Mouse (Mus musculus) heart, embryonic 12.5 days (tissue): ENCODE data around the gene Arf3. TPM values are rescaled to one million over a fixed set of nuclear protein-coding genes. Genes with fewer than 3 reads are reported as not detected.

Experiments
- ATAC-seq: fragments of 200-750 bp; cut with Nextera tagmentation; 2 replicates; pipeline ENCODE4 v1.8.0; 2017; ENCODE audit warnings: moderate TSS enrichment, moderate library complexity; ENCODE audit not compliant: insufficient number of reproducible peaks, low FRiP score
- H3K27ac ChIP-seq: fragments of 300-500 bp; sonication (generic); 2 replicates; pipeline ENCODE4 v1.5.1; 2016; ENCODE audit warnings: mild to moderate bottlenecking, moderate library complexity; ENCODE audit not compliant: poor library complexity, severe bottlenecking
- H3K27me3 ChIP-seq: fragments of 300-500 bp; sonication (generic); replicated peaks from 2 replicates; pipeline ENCODE4 v1.6.1; 2016; ENCODE audit warnings: mild to moderate bottlenecking, moderate library complexity
- H3K36me3 ChIP-seq: fragments of 300-500 bp; sonication (generic); 2 replicates; pipeline ENCODE4 v1.6.1; 2016; ENCODE audit warnings: mild to moderate bottlenecking, moderate library complexity
- H3K4me1 ChIP-seq: fragments of 300-500 bp; sonication (generic); replicated peaks from 2 replicates; pipeline ENCODE4 v1.6.1; 2016; ENCODE audit warnings: mild to moderate bottlenecking
- H3K4me2 ChIP-seq: fragments of 300-500 bp; sonication (generic); 2 replicates; pipeline ENCODE4 v1.6.1; 2016; ENCODE audit warnings: mild to moderate bottlenecking, moderate library complexity
- H3K4me3 ChIP-seq: fragments of 300-500 bp; sonication (generic); 2 replicates; pipeline ENCODE4 v1.5.1; 2016; ENCODE audit warnings: mild to moderate bottlenecking
- H3K9ac ChIP-seq: fragments of 300-500 bp; sonication (generic); 2 replicates; pipeline ENCODE4 v1.6.1; 2016; ENCODE audit warnings: mild to moderate bottlenecking, moderate library complexity
- H3K9me3 ChIP-seq: fragments of 300-500 bp; sonication (generic); replicated peaks from 2 replicates; pipeline ENCODE4 v1.6.1; 2016; ENCODE audit warnings: mild to moderate bottlenecking, moderate library complexity
- WGBS: fragments of 180-500 bp; shearing (Covaris S2); methylation state at CpG from one replicate; pipeline ENCODE4 v1.1.7; 2016; 5-methylcytosine and 5-hydroxymethylcytosine counted together
- polyA plus RNA-seq: library from polyadenylated mRNA; unstranded; fragments of >200 nt; fragmentation: Nextera tagmentation; extraction: Ambion mirVana; gene quantifications from 2 replicates; pipeline ENCODE4 v1.2.1, GENCODE M21; 2016

Arf3 gene
- polyA plus RNA-seq, 1 experiment from 2014 or later, result 46.3 TPM

DNA sequence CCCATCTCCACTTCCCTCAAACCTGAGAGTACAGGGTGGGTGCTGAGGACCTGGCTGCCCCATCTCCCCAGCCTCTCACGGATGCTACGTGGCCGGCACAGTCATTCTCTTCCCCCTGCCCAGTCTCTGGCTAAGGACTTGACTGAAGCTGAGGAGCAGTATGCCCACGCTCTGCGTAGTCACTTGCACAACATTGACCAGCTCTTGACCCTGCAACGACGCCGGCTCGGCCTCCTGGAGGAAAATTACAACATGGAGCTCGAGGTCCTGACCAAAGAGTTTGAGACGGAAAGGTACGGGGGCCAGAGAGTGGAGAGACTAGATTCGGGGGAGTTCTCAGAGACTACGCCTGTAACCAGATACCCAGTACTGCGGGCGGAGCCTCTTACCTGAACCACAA is 45.7 kb downstream of the Arf3 start:
- Histone ChIP-seq H3K4me3 (no peak overlapping the region), H3K4me2 (no peak overlapping the region), H3K27me3 (peaks cover 18% of the 10 kb centered on the region), H3K27ac (no peak overlapping the region), H3K4me1 (peaks cover 5% of the 10 kb centered on the region), H3K36me3 (no peaks in the 10 kb centered on the region), H3K9me3 (no peaks in the 10 kb centered on the region), H3K9ac (no peak overlapping the region)
- 57% methylated on average over 16 of the region's 16 CpGs for WGBS
- ATAC-seq, result no peak

DNA sequence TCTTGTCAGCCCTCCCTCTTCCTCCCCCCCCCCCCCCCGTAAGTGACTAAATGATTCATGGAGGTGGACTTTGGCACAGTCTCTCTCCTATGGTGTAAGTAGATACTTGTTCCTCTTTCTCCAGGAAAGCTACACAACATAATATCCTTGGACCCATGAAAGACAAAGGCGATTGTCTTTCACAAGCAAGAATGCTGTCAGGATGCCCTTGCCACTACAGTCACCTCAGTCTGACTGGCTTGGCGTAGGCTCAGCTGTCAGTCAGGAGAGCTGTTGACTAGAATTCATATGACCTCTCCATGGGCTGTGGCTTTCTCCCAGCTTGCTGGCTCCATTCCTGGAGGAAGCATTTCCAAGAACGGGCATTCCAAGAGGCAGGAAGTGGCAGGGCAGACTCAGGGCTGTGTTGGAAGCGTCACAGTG is 48.8 kb downstream of the Arf3 start:
- Histone ChIP-seq H3K4me2 (no peak overlapping the region), H3K27ac (no peak overlapping the region)

DNA sequence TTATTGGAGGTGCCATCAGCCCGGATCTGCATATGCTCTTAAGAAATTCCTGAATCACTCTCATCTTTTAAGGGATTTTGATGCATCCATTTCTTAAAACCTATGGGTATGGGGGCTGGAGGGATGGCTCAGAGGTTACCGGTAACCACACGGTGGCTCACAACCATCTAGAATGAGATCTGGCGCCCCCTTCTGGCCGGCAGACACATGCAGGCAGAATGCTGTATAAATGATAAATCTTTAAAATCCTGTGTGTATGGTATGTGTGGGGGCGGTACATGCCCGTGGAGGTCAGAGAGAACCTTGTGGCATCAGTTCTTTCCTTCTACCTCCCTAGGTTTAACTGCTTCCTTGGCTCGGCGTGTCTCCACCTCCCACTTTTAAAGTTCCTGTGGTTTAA is 52.6 kb downstream of the Arf3 start:
- ATAC-seq, result no peak
- H3K27me3 ChIP-seq, result peaks cover 27% of the 10 kb centered on the region
- no peaks in the 10 kb centered on the region for H3K36me3 ChIP-seq
- H3K9me3 ChIP-seq, result no peaks in the 10 kb centered on the region
- no peak overlapping the region for H3K9ac ChIP-seq
- H3K4me2 ChIP-seq, result no peak overlapping the region
- H3K4me1 ChIP-seq, result peaks cover 8% of the 10 kb centered on the region
- no peak overlapping the region for H3K27ac ChIP-seq
- WGBS, result 15% methylated on average over 9 of the region's 9 CpGs
- H3K4me3 ChIP-seq, result no peak overlapping the region

More for the DNA sequence above, 48.8 kb downstream of the Arf3 start:
- ATAC-seq, result no peak
- Histone ChIP-seq H3K27me3 (peaks cover 5% of the 10 kb centered on the region; the same call in 1 of the 2 replicates), H3K9me3 (no peaks in the 10 kb centered on the region), H3K4me3 (no peak overlapping the region), H3K9ac (no peak overlapping the region), H3K36me3 (no peaks in the 10 kb centered on the region), H3K4me1 (peaks cover 8% of the 10 kb centered on the region)
- 50% methylated on average over 5 of the region's 5 CpGs for WGBS

- Histone ChIP-seq H3K9ac (0 out of 2 replicates have a peak within 1 kb of the TSS, but pooled peaks have one; percentile 7), H3K36me3 (no peaks in the 10 kb centered on the region), H3K4me3 (peak within 1 kb of the TSS; percentile 43), H3K27me3 (peaks cover 51% of the 10 kb centered on the region), H3K4me2 (peak within 1 kb of the TSS; percentile 63), H3K27ac (no peak within 1 kb of the TSS), H3K4me1 (peaks cover 3% of the 10 kb centered on the region; the same call in 1 of the 2 replicates), H3K9me3 (no peaks in the 10 kb centered on the region)
- 19% methylated on average over 16 of the region's 16 CpGs for WGBS
- no peak for ATAC-seq
These were observed 55.1 kb downstream of the Arf3 start, which contains the start of gene Ccdc65 for GRCm38 (mm10) chr15:98707766-98708372. TSS of gene Ccdc65 (plus strand) at chr15:98708207.

DNA sequence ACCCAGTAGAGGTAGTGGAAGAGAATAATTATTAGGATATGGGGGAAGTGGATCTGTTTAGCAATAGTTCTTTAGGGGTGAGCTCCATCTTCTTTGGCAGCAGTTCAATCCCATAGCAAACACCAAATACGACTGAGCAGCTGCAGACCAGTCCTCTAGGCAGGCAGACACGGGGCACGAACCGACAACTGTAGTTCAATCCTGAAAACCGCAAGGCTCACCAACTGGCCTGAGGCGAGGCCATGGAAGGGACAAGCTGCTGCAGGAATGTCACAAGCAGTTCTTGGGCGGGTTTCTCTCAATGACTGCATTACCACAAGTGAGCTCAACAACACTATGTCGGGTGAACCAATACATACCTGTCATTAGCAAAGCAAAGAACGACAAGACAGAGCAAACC is 58.7 kb downstream of the Arf3 start:
- H3K9ac ChIP-seq, result no peak overlapping the region
- WGBS, result 60% methylated on average over 9 of the region's 9 CpGs
- H3K4me1 ChIP-seq, result peaks cover 5% of the 10 kb centered on the region; the same call in 1 of the 2 replicates
- H3K4me3 ChIP-seq, result no peak overlapping the region
- H3K4me2 ChIP-seq, result no peak overlapping the region
- peaks cover 84% of the 10 kb centered on the region for H3K27me3 ChIP-seq
- no peaks in the 10 kb centered on the region for H3K9me3 ChIP-seq
- ATAC-seq, result no peak
- H3K36me3 ChIP-seq, result no peaks in the 10 kb centered on the region
- no peak overlapping the region for H3K27ac ChIP-seq

DNA sequence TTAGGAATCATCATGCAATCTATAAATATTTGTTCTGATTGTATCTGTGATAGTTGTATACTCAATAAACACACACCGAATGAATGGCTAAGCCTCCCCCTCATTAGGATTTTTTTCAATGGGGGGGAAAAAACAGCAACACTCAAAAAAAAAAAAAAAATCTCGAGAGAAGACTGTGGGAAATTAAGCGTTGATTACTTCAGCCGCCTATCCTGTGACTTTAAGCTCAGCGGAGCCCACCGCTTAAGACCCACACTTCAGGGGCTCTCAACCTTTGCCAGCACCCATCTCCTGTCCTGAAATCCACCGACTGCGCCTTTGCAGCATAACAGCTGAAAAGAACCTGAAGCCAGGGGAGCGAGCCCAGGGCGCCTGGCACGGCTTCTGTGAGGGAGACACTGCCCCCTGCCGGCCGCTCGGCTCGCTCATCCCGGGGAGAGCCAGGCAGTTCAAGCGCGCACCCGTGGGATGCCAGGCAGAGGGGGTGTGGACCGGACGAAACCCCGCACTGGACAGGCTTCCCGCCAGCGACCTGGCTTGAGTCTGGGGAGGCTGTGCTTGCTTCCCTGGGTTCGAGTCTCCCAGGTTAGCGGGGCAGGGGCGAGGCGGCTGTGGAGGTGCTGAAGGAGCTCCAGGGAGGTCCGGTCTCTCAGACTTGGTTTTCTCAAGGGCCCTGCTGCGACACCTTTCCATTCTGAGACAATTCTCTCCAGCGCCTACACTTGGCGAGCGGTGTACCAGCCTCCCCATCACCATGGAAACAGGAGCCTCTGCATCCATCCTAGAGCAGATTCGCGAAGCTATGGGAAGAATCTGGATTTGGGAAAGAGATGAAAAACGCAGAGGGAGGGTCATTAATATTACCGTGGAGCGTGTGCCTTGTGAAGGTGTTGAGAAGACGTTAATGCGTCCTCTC is 63.6 kb downstream of the Arf3 start:
- Histone ChIP-seq H3K4me2 (peak overlapping the region; percentile 65), H3K27ac (no peak overlapping the region), H3K4me3 (peak overlapping the region; percentile 30), H3K36me3 (no peaks in the 10 kb centered on the region), H3K27me3 (peaks cover 48% of the 10 kb centered on the region), H3K9ac (0 out of 2 replicates have a peak overlapping the region, but pooled peaks have one; percentile 33), H3K4me1 (peaks cover 6% of the 10 kb centered on the region; the same call in 1 of the 2 replicates), H3K9me3 (no peaks in the 10 kb centered on the region)
- peak; percentile 78 for ATAC-seq
- WGBS, result 7% methylated on average over 40 of the region's 40 CpGs

DNA sequence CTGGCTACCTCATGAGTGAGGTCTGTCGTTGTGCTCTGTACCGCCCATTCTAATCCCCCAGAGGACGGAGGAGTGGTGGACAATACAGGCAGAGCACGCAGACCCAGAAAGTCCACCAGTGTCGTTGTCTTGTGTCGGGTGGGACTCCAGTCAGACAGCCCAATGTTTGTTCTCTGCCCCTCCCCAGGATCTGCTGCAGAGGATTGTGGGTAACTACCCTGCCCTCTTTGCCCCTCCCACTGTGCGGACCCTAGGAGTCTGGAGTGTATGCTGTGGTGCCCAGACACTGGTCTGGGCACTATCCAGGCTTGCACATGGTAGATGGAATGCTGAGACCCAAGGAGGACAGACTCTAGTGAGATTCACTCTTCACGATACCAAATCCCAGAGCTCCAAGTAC is 66.8 kb downstream of the Arf3 start:
- no peak overlapping the region for H3K4me2 ChIP-seq
- no peak for ATAC-seq
- H3K9me3 ChIP-seq, result no peaks in the 10 kb centered on the region
- WGBS, result 60% methylated on average over 8 of the region's 8 CpGs
- H3K36me3 ChIP-seq, result no peaks in the 10 kb centered on the region
- H3K27ac ChIP-seq, result no peak overlapping the region
- no peak overlapping the region for H3K4me3 ChIP-seq
- no peak overlapping the region for H3K9ac ChIP-seq
- peaks cover 24% of the 10 kb centered on the region for H3K4me1 ChIP-seq
- H3K27me3 ChIP-seq, result peaks cover 18% of the 10 kb centered on the region

GRCm38 (mm10) chr15:98695726-98696125 is 67.3 kb downstream of the Arf3 start:
- no peak overlapping the region for H3K4me2 ChIP-seq
- no peak for ATAC-seq
- H3K9me3 ChIP-seq, result no peaks in the 10 kb centered on the region
- no peak overlapping the region for H3K4me3 ChIP-seq
- H3K4me1 ChIP-seq, result peaks cover 28% of the 10 kb centered on the region
- WGBS, result 48% methylated on average over 9 of the region's 9 CpGs
- H3K36me3 ChIP-seq, result no peaks in the 10 kb centered on the region
- no peak overlapping the region for H3K9ac ChIP-seq
- peaks cover 13% of the 10 kb centered on the region for H3K27me3 ChIP-seq
- H3K27ac ChIP-seq, result no peak overlapping the region

DNA sequence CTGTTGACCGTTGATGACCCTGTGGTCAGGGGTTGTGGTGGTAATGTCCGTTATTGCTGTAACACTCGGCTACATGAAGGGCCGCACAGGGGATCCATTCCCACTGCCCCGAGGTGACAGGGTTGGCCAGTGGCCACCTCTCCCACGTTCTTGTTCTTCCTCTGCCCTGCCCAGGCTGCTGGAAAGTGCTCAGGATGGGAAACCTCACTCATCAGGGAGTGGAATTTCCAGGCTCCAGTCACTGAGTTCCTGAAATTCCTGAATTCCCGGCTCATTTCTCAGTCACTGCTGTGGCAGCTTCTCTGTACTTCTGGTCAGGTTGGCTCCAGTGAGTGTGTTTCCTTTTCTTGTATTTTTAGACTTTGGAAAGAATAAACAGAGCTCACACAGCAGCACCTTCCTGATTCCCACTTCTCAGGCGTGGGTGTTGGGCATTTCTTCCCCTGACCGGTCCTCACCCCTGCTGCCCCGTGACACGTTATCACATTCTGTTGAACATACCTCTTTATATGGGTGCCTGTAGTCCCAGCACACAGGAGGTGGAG is 70.8 kb downstream of the Arf3 start:
- peak; percentile 84 for ATAC-seq
- H3K4me2 ChIP-seq, result peak overlapping the region; percentile 18
- no peaks in the 10 kb centered on the region for H3K9me3 ChIP-seq
- H3K36me3 ChIP-seq, result no peaks in the 10 kb centered on the region
- H3K9ac ChIP-seq, result no peak overlapping the region
- H3K4me3 ChIP-seq, result no peak overlapping the region
- peaks cover 32% of the 10 kb centered on the region for H3K4me1 ChIP-seq
- H3K27ac ChIP-seq, result peak overlapping the region; percentile 81
- H3K27me3 ChIP-seq, result no peaks in the 10 kb centered on the region
- 10% methylated on average over 11 of the region's 11 CpGs for WGBS

DNA sequence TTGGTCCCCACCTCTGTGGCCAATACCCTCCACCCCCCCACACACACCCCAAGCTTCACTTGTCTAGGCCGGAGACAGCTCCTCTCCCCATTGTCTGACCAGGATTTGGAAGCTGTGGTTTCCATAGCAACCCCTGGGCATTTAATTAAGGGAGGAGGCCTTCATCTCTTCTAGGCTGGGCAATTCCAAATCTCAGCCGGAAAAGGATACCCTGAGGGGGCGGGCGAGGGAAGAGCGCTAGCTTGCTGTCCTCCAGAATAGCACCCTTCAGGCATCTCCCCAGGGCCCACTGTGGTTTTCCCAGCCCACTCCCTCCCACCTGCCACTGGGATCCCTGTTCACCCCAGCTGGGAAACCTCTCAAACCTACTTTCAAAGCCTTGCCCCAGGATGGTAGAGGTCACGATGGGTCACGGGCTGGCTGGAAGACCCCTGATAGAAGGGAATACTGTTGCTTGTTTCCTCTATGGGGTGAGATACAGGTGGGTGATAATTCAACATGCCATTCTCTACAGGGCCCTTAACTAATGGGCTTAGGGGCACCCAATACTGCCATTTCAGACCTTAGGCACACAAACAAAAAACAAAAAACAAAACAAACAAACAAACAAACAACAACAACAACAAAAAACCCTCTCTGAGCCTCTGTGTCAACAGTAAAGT is 71.4 kb downstream of the Arf3 start:
- no peak for ATAC-seq
- H3K27me3 ChIP-seq, result no peaks in the 10 kb centered on the region
- peak overlapping the region; percentile 18; the same call in 1 of the 2 replicates for H3K4me2 ChIP-seq
- WGBS, result 45% methylated on average over 7 of the region's 7 CpGs
- H3K9ac ChIP-seq, result no peak overlapping the region
- no peaks in the 10 kb centered on the region for H3K9me3 ChIP-seq
- H3K4me1 ChIP-seq, result peaks cover 32% of the 10 kb centered on the region
- peak overlapping the region; percentile 81 for H3K27ac ChIP-seq
- no peaks in the 10 kb centered on the region for H3K36me3 ChIP-seq
- no peak overlapping the region for H3K4me3 ChIP-seq
